Mouse (Mus musculus) lung, postnatal 0 days (tissue): Measurements from ENCODE around the gene Cln5.

Experiments
- CTCF ChIP-seq: IDR thresholded peaks from 2 replicates; pipeline ENCODE4 v1.5.1; 2016; ENCODE audit warnings: antibody characterized with exemption, mild to moderate bottlenecking
- EP300 ChIP-seq: IDR thresholded peaks from 2 replicates; pipeline ENCODE4 v1.6.1; 2016; ENCODE audit warnings: antibody characterized with exemption, mild to moderate bottlenecking, control low read depth

DNA sequence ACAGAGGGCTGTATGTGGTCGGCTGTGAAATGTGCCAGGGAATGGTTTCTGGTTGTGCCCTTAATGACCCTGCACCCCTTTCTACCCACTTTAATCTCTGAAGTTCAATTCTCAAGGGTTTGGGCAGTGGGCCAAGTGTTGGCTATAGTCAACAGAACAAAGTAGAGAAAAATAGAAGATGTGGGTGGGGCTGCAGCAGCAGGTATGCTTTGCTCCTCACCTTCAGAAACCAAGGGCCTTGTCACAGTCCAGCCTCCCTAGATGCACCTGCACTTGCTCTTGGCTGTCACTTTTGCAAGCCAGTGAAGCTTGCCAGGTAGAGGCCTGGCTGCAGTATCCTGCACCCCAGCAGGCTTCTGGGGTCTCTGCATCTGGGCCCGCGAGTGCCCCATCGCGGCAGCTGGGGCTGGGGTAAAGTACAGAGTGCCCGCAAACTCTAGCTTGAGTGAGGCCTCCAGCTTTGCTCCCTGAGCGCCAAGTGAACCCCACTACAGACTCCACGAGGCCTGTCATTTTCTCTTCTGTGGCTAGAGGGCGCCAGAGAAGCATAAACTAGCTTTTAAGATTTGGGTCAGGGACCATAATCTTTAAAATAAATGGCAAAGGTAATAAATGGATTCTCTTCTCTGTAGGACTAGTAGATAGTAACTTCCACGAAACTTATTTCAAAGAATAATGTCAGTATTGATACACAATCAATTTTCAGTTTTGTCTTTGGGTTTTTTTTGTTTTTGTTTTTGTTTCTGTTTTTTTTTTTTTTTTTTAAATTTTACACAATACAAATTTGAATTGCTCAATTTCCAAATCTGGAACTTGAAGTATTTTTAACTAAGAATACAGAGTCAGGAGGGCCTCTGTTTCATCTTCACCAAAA lies 4.5 kb upstream of the Cln5 start:
- TF ChIP-seq CTCF (peak; percentile 81), EP300 (no peak)
